Mouse (Mus musculus): ENCODE data around the gene Ntrk1. TPM values are rescaled to one million over a fixed set of nuclear protein-coding genes. Genes with fewer than 3 reads are reported as not detected.

Ntrk1 gene
- polyA plus RNA-seq, 1 experiment: not detected

DNA sequence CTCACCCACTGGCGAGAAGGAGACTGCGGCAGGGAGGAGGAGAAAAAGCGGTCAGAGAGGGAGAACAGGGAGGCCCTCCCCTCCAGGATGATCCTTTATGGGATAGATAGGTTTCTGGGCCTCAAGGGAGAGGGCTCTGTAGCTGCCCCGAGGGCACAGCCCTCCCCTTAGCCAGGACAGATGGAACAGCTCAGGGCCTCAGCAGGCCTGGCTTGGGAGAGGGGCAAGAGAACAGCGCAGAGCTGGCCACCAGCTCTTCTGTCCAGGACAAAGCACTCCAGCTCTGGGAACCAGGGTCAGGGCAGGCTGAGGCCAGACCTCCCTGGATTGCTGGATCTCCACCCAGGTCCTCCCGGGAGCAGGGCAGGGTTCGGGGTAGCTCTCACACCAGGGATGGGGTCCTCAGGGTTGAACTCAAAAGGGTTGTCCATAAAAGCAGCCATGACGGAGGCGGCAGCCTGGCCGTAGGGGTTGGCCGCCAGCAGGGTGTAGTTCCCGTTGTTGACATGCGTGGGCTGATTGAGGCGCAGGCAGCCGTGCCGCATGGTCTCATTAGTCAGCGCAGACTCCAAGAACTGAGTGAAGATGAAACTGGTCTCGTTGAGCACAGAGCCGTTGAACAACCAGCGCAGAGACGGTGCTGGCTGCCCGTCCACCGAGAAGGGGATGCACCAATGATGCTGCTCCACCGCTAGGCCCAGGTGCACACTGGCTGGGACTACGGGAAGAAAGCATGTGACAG is 11.5 kb downstream of the Ntrk1 start:
- no peak overlapping the region for H3ac ChIP-seq (ENCODE audit: control insufficient read depth, insufficient read length)
- H3K4me2 ChIP-seq (ENCODE audit: low read depth): no peak overlapping the region
- H3K36me3 ChIP-seq (ENCODE audit: control insufficient read depth, insufficient read depth): no peaks in the 10 kb centered on the region
- no peak for TF ChIP-seq POLR2AphosphoS2 (IDR thresholded peaks at IDR 0.05; ENCODE audit: insufficient read length, low read depth)
- TF ChIP-seq USF1 (IDR thresholded peaks at IDR 0.05; ENCODE audit: low read depth): no peak
- no peak for TF ChIP-seq MYOD1 (IDR thresholded peaks at IDR 0.05; ENCODE audit: control insufficient read depth in 1 of 3, insufficient read length in 2 of 3, low read depth in 2 of 3)
- TF ChIP-seq MYOG (IDR thresholded peaks at IDR 0.05; ENCODE audit: control insufficient read depth in 1 of 3, insufficient read depth in 1 of 3, insufficient read length in 2 of 3, low read depth in 2 of 3): no peak
- no peak for TF ChIP-seq E2F4 (IDR thresholded peaks at IDR 0.05; ENCODE audit: insufficient read depth)
- no peak for TF ChIP-seq MAX (IDR thresholded peaks at IDR 0.05; ENCODE audit: low read depth)
- no peak for TF ChIP-seq TCF3 (IDR thresholded peaks at IDR 0.05; ENCODE audit: insufficient read length, low read depth)
- no peak for TF ChIP-seq REST (IDR thresholded peaks at IDR 0.05; ENCODE audit: insufficient read depth, insufficient read length)
- TF ChIP-seq POLR2A (IDR thresholded peaks at IDR 0.05; ENCODE audit: insufficient read length, low read depth): no peak
- TF ChIP-seq CEBPB (IDR thresholded peaks at IDR 0.05; ENCODE audit: insufficient read depth, poor library complexity, severe bottlenecking): no peak
- TF ChIP-seq SRF (IDR thresholded peaks at IDR 0.05; ENCODE audit: control insufficient read depth, insufficient read length, low read depth): no peak
- no peak for TF ChIP-seq TCF12 (IDR thresholded peaks at IDR 0.05; ENCODE audit: insufficient read depth, poor library complexity, severe bottlenecking)
- peaks cover 62% of the 10 kb centered on the region for H3K27me3 ChIP-seq (ENCODE audit: control insufficient read depth, insufficient read depth, insufficient read length)
- H3K79me2 ChIP-seq (ENCODE audit: control insufficient read depth, insufficient read depth): no peaks in the 10 kb centered on the region
- no peak overlapping the region for H3K4me3 ChIP-seq

DNA sequence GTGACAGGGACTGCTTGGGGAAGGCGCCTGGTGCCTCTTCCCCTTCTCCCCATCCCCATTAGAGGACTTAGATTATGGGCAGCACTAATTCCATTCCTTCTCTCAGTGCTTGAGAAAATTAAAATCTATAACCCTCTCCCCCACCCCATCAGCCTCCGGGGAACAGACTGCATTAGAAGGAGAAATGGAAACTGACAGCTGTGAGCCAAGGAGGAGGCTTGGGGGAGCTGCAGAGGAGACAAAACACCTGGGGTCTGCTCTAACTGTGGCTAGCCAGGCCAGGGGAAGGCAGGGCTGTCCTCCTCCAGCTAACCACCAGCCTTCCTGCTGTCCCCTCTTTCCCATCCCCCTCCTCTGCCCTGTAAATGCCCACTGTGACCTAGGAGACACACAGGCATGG is 15.9 kb downstream of the Ntrk1 start:
- H3K27me3 ChIP-seq (ENCODE audit: control insufficient read depth, insufficient read depth, insufficient read length): peaks cover 99% of the 10 kb centered on the region
- TF ChIP-seq TCF12 (IDR thresholded peaks at IDR 0.05; ENCODE audit: insufficient read depth, poor library complexity, severe bottlenecking): no peak
- no peak for TF ChIP-seq TCF3 (IDR thresholded peaks at IDR 0.05; ENCODE audit: insufficient read length, low read depth)
- TF ChIP-seq MAX (IDR thresholded peaks at IDR 0.05; ENCODE audit: low read depth): no peak
- no peaks in the 10 kb centered on the region for H3K36me3 ChIP-seq (ENCODE audit: control insufficient read depth, insufficient read depth)

DNA sequence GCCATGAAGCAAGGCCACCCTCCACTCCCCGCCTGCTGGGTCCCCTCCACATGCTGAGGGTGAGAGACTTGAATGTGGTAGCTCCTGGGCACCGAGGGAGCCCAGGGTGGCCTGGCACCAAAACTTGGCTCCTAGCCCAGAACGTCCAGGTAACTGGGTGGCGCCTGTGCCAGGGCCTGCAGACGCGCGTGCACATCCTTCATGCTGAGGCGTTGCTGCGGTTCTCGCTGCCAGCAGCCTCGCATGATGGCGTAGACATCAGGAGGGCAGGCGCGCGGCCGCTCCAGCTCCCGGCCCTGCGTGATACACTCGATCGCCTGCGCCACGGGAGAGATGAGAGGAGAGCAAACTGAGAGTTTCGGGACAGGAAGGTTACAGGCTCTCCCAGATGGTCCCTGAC is 16.7 kb downstream of the Ntrk1 start:
- H3ac ChIP-seq (ENCODE audit: control insufficient read depth, insufficient read length): no peak overlapping the region
- no peaks in the 10 kb centered on the region for H3K36me3 ChIP-seq (ENCODE audit: control insufficient read depth, insufficient read depth)
- H3K4me2 ChIP-seq (ENCODE audit: low read depth): no peak overlapping the region
- TF ChIP-seq REST (IDR thresholded peaks at IDR 0.05; ENCODE audit: insufficient read depth, insufficient read length) (no peak), POLR2A (IDR thresholded peaks at IDR 0.05; ENCODE audit: insufficient read length, low read depth) (no peak), POLR2AphosphoS2 (IDR thresholded peaks at IDR 0.05; ENCODE audit: insufficient read length, low read depth) (no peak), E2F4 (IDR thresholded peaks at IDR 0.05; ENCODE audit: insufficient read depth) (no peak), TCF12 (IDR thresholded peaks at IDR 0.05; ENCODE audit: insufficient read depth, poor library complexity, severe bottlenecking) (no peak), MYOD1 (IDR thresholded peaks at IDR 0.05; ENCODE audit: control insufficient read depth in 1 of 3, insufficient read length in 2 of 3, low read depth in 2 of 3) (no peak), CEBPB (IDR thresholded peaks at IDR 0.05; ENCODE audit: insufficient read depth, poor library complexity, severe bottlenecking) (no peak), USF1 (IDR thresholded peaks at IDR 0.05; ENCODE audit: low read depth) (no peak), SRF (IDR thresholded peaks at IDR 0.05; ENCODE audit: control insufficient read depth, insufficient read length, low read depth) (no peak), MYOG (IDR thresholded peaks at IDR 0.05; ENCODE audit: control insufficient read depth in 1 of 3, insufficient read depth in 1 of 3, insufficient read length in 2 of 3, low read depth in 2 of 3) (no peak), TCF3 (IDR thresholded peaks at IDR 0.05; ENCODE audit: insufficient read length, low read depth) (no peak), MAX (IDR thresholded peaks at IDR 0.05; ENCODE audit: low read depth) (no peak)
- peaks cover 99% of the 10 kb centered on the region for H3K27me3 ChIP-seq (ENCODE audit: control insufficient read depth, insufficient read depth, insufficient read length)
- no peaks in the 10 kb centered on the region for H3K79me2 ChIP-seq (ENCODE audit: control insufficient read depth, insufficient read depth)
- no peak overlapping the region for H3K4me3 ChIP-seq

More for the DNA sequence above, 15.9 kb downstream of the Ntrk1 start:
- Histone ChIP-seq H3ac (ENCODE audit: control insufficient read depth, insufficient read length) (no peak overlapping the region), H3K4me3 (no peak overlapping the region), H3K79me2 (ENCODE audit: control insufficient read depth, insufficient read depth) (no peaks in the 10 kb centered on the region), H3K4me2 (ENCODE audit: low read depth) (no peak overlapping the region)

DNA sequence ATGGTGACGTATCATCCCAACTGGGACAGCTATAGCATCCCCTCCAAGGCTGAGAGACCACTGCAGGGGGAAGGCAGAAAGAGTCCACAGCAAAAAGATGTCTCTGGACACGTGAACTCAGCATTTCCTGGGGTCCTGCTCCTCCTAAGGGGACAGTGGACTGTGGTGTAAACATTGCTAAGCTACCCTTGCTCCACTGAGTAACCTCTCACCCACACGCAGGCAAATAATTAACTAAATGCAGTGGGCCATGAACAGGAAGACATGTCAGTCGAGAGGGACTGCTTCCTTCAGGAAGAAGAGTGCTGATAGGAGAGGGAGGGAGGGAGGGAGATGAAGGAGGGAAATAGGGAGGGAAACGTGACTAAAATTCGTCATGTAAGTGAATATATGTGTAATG is 23.9 kb downstream of the Ntrk1 start:
- Histone ChIP-seq H3K4me2 (ENCODE audit: low read depth) (no peak overlapping the region), H3ac (ENCODE audit: control insufficient read depth, insufficient read length) (no peak overlapping the region), H3K27me3 (ENCODE audit: control insufficient read depth, insufficient read depth, insufficient read length) (peaks cover 52% of the 10 kb centered on the region), H3K79me2 (ENCODE audit: control insufficient read depth, insufficient read depth) (no peaks in the 10 kb centered on the region), H3K4me3 (no peak overlapping the region), H3K36me3 (ENCODE audit: control insufficient read depth, insufficient read depth) (no peaks in the 10 kb centered on the region)
- no peak for TF ChIP-seq TCF12 (IDR thresholded peaks at IDR 0.05; ENCODE audit: insufficient read depth, poor library complexity, severe bottlenecking)
- TF ChIP-seq MYOD1 (IDR thresholded peaks at IDR 0.05; ENCODE audit: control insufficient read depth in 1 of 3, insufficient read length in 2 of 3, low read depth in 2 of 3): no peak
- no peak for TF ChIP-seq USF1 (IDR thresholded peaks at IDR 0.05; ENCODE audit: low read depth)
- no peak for TF ChIP-seq REST (IDR thresholded peaks at IDR 0.05; ENCODE audit: insufficient read depth, insufficient read length)
- TF ChIP-seq SRF (IDR thresholded peaks at IDR 0.05; ENCODE audit: control insufficient read depth, insufficient read length, low read depth): no peak
- TF ChIP-seq TCF3 (IDR thresholded peaks at IDR 0.05; ENCODE audit: insufficient read length, low read depth): no peak
- no peak for TF ChIP-seq CEBPB (IDR thresholded peaks at IDR 0.05; ENCODE audit: insufficient read depth, poor library complexity, severe bottlenecking)
- TF ChIP-seq MAX (IDR thresholded peaks at IDR 0.05; ENCODE audit: low read depth): no peak
- no peak for TF ChIP-seq E2F4 (IDR thresholded peaks at IDR 0.05; ENCODE audit: insufficient read depth)
- TF ChIP-seq MYOG (IDR thresholded peaks at IDR 0.05; ENCODE audit: control insufficient read depth in 1 of 3, insufficient read depth in 1 of 3, insufficient read length in 2 of 3, low read depth in 2 of 3): no peak
- TF ChIP-seq POLR2A (IDR thresholded peaks at IDR 0.05; ENCODE audit: insufficient read length, low read depth): no peak
- no peak for TF ChIP-seq POLR2AphosphoS2 (IDR thresholded peaks at IDR 0.05; ENCODE audit: insufficient read length, low read depth)
